Mouse (Mus musculus) MEL (cell line): ENCODE results near the gene Aunip. TPM values are rescaled to one million over a fixed set of nuclear protein-coding genes. Genes with fewer than 3 reads are reported as not detected.

Experiments used
- DNase-seq: peaks from one replicate; pipeline ENCODE4 v3.0.0; 2011; ENCODE audit warnings: low read depth, low spot score
- H3K27ac ChIP-seq: 2 replicates; pipeline ENCODE4 v1.5.1; 2012; ENCODE audit warnings: low read depth, mild to moderate bottlenecking, control low read depth, low read length, moderate library complexity; ENCODE audit not compliant: control insufficient read depth
- H3K27me3 ChIP-seq, 2 experiments: fragments of 150-350 bp in 1 of 2; sonication (generic) in 1 of 2; 2 replicates each; pipeline ENCODE4 v1.6.1; 2012; ENCODE audit warnings: low read length in 2 of 2, mild to moderate bottlenecking in 2 of 2, improper control_type of control experiment in 1 of 2, moderate library complexity in 1 of 2; ENCODE audit not compliant: insufficient read depth in 2 of 2, control insufficient read depth in 1 of 2
- H3K36me3 ChIP-seq, 2 experiments: 2 replicates each; pipeline ENCODE4 v1.6.1; 2012 to 2014; ENCODE audit warnings: low read length in 2 of 2, improper control_type of control experiment in 1 of 2, inconsistent platforms in 1 of 2, mild to moderate bottlenecking in 1 of 2; ENCODE audit not compliant: insufficient read depth in 2 of 2, control insufficient read depth in 1 of 2
- H3K4me1 ChIP-seq, 2 experiments: fragments of 150-350 bp in 1 of 2; sonication (generic) in 1 of 2; 2 replicates each; pipeline ENCODE4 v1.6.1; 2012; ENCODE audit warnings: low read length in 2 of 2, improper control_type of control experiment in 1 of 2, mild to moderate bottlenecking in 1 of 2; ENCODE audit not compliant: insufficient read depth in 2 of 2, control insufficient read depth in 1 of 2
- H3K4me3 ChIP-seq, 2 experiments: fragments of 150-350 bp in 1 of 2; sonication (generic) in 1 of 2; 2 replicates each; pipeline ENCODE4 v1.5.1; 2012; ENCODE audit warnings: low read depth in 2 of 2, low read length in 2 of 2, mild to moderate bottlenecking in 2 of 2, moderate library complexity in 2 of 2, control low read depth in 1 of 2, improper control_type of control experiment in 1 of 2; ENCODE audit not compliant: control insufficient read depth in 1 of 2, insufficient read depth in 1 of 2
- H3K79me2 ChIP-seq: 2 replicates; pipeline ENCODE4 v1.6.1; 2012; ENCODE audit warnings: mild to moderate bottlenecking, low read length, moderate library complexity; ENCODE audit not compliant: control insufficient read depth, poor library complexity, insufficient read depth
- H3K9ac ChIP-seq: 2 replicates; pipeline ENCODE4 v1.6.1; 2012; ENCODE audit warnings: low read depth, mild to moderate bottlenecking, control low read depth, low read length, moderate library complexity; ENCODE audit not compliant: control insufficient read depth, poor library complexity, severe bottlenecking
- H3K9me3 ChIP-seq: fragments of 150-350 bp; sonication (generic); replicated peaks from 2 replicates; pipeline ENCODE4 v1.6.1; 2012; ENCODE audit warnings: mild to moderate bottlenecking, low read length, improper control_type of control experiment, moderate library complexity; ENCODE audit not compliant: insufficient read depth
- BHLHE40 ChIP-seq: IDR thresholded peaks from 2 replicates; pipeline ENCODE4 v1.6.1; 2012; ENCODE audit warnings: low read depth, mild to moderate bottlenecking, inconsistent platforms, low read length, improper control_type of control experiment, borderline replicate concordance
- CHD1 ChIP-seq: IDR thresholded peaks from 2 replicates; pipeline ENCODE4 v1.6.1; 2012; ENCODE audit warnings: low read depth, mild to moderate bottlenecking, inconsistent platforms, low read length, improper control_type of control experiment
- CTCF ChIP-seq, 3 experiments: IDR thresholded peaks in 2 of 3; conservative IDR thresholded peaks in 1 of 3; 2 replicates each; pipeline ENCODE4 v1.5.1; 2011 to 2012; ENCODE audit warnings: low read length in 3 of 3, low read depth in 2 of 3, mild to moderate bottlenecking in 2 of 3, improper control_type of control experiment in 1 of 3, inconsistent platforms in 1 of 3, mixed read lengths in 1 of 3, moderate library complexity in 1 of 3; ENCODE audit not compliant: control insufficient read depth in 1 of 3, insufficient read depth in 1 of 3, poor library complexity in 1 of 3, severe bottlenecking in 1 of 3
- E2F4 ChIP-seq: IDR thresholded peaks from 2 replicates; pipeline ENCODE4 v1.6.1; 2011; ENCODE audit warnings: low read depth, low read length, improper control_type of control experiment, borderline replicate concordance
- EP300 ChIP-seq, 2 experiments: IDR thresholded peaks; 2 replicates each; pipeline ENCODE4 v1.6.1; 2011; ENCODE audit warnings: improper control_type of control experiment in 2 of 2, low read length in 2 of 2, low read depth in 1 of 2, mild to moderate bottlenecking in 1 of 2
- ETS1 ChIP-seq: IDR thresholded peaks from 2 replicates; pipeline ENCODE4 v1.6.1; 2012; ENCODE audit warnings: low read depth, mild to moderate bottlenecking, inconsistent platforms, low read length, improper control_type of control experiment, moderate library complexity
- GABPA ChIP-seq: IDR thresholded peaks from 2 replicates; pipeline ENCODE4 v1.6.1; 2012; ENCODE audit warnings: low read depth, mild to moderate bottlenecking, inconsistent platforms, low read length, improper control_type of control experiment, moderate library complexity
- GATA1 ChIP-seq: IDR thresholded peaks from 2 replicates; pipeline ENCODE4 v1.6.1; 2011; ENCODE audit warnings: low read depth, low read length, improper control_type of control experiment
- MAFK ChIP-seq: IDR thresholded peaks from 2 replicates; pipeline ENCODE4 v1.6.1; 2011; ENCODE audit warnings: low read depth, mild to moderate bottlenecking, low read length, improper control_type of control experiment, borderline replicate concordance
- MAX ChIP-seq: IDR thresholded peaks from 2 replicates; pipeline ENCODE4 v1.6.1; 2011; ENCODE audit warnings: low read length, improper control_type of control experiment
- MEF2A ChIP-seq: IDR thresholded peaks from 2 replicates; pipeline ENCODE4 v1.6.1; 2014; ENCODE audit warnings: low read depth, mild to moderate bottlenecking, inconsistent platforms, low read length, improper control_type of control experiment; ENCODE audit not compliant: poor library complexity, insufficient replicate concordance, severe bottlenecking; ENCODE audit errors: extremely low read depth
- MYB ChIP-seq: IDR thresholded peaks from 2 replicates; pipeline ENCODE4 v1.6.1; 2011; ENCODE audit warnings: mild to moderate bottlenecking, low read depth, low read length, improper control_type of control experiment
- MYC ChIP-seq: IDR thresholded peaks from 2 replicates; pipeline ENCODE4 v1.6.1; 2011; ENCODE audit warnings: low read depth, mild to moderate bottlenecking, low read length, improper control_type of control experiment, moderate library complexity
- NELFE ChIP-seq: IDR thresholded peaks from 2 replicates; pipeline ENCODE4 v1.6.1; 2011; ENCODE audit warnings: low read depth, low read length, improper control_type of control experiment
- NRF1 ChIP-seq: IDR thresholded peaks from 2 replicates; pipeline ENCODE4 v1.6.1; 2014; ENCODE audit warnings: low read depth, mild to moderate bottlenecking, inconsistent platforms, low read length, improper control_type of control experiment, moderate library complexity; ENCODE audit not compliant: poor library complexity, insufficient read depth, severe bottlenecking
- POLR2AphosphoS2 ChIP-seq: IDR thresholded peaks from 2 replicates; pipeline ENCODE4 v1.6.1; 2011; ENCODE audit warnings: low read length, improper control_type of control experiment
- POLR2AphosphoS5 ChIP-seq: IDR thresholded peaks from 2 replicates; pipeline ENCODE4 v1.6.1; 2012; ENCODE audit warnings: low read depth, borderline replicate concordance, mild to moderate bottlenecking, inconsistent platforms, low read length, moderate library complexity, mixed read lengths
- RCOR1 ChIP-seq: IDR thresholded peaks from 2 replicates; pipeline ENCODE4 v1.6.1; 2012; ENCODE audit warnings: low read depth, mild to moderate bottlenecking, inconsistent platforms, low read length, improper control_type of control experiment
- SMC3 ChIP-seq: IDR thresholded peaks from 2 replicates; pipeline ENCODE4 v1.6.1; 2011; ENCODE audit warnings: low read depth, low read length, improper control_type of control experiment
- TAL1 ChIP-seq: IDR thresholded peaks from 2 replicates; pipeline ENCODE4 v1.6.1; 2012; ENCODE audit warnings: mild to moderate bottlenecking, inconsistent platforms, low read length, moderate library complexity, mixed read lengths
- TBP ChIP-seq: IDR thresholded peaks from 2 replicates; pipeline ENCODE4 v1.8.0; 2011; ENCODE audit warnings: low read depth, low read length, improper control_type of control experiment
- UBTF ChIP-seq: IDR thresholded peaks from 2 replicates; pipeline ENCODE4 v1.6.1; 2012; ENCODE audit warnings: low read depth, mild to moderate bottlenecking, inconsistent platforms, low read length, improper control_type of control experiment, moderate library complexity, borderline replicate concordance; ENCODE audit not compliant: insufficient read depth
- USF1 ChIP-seq: IDR thresholded peaks from 2 replicates; pipeline ENCODE4 v1.6.1; 2014; ENCODE audit warnings: low read depth, mild to moderate bottlenecking, inconsistent platforms, low read length, improper control_type of control experiment, moderate library complexity
- USF2 ChIP-seq, 2 experiments: IDR thresholded peaks; 2 replicates each; pipeline ENCODE4 v1.6.1; 2011 to 2012; ENCODE audit warnings: improper control_type of control experiment in 2 of 2, low read length in 2 of 2, borderline replicate concordance in 1 of 2, inconsistent platforms in 1 of 2, low read depth in 1 of 2, mild to moderate bottlenecking in 1 of 2; ENCODE audit not compliant: insufficient read depth in 1 of 2
- ZMIZ1 ChIP-seq: IDR thresholded peaks from 2 replicates; pipeline ENCODE4 v1.6.1; 2012; ENCODE audit warnings: low read depth, mild to moderate bottlenecking, inconsistent platforms, low read length, improper control_type of control experiment, moderate library complexity
- ZNF384 ChIP-seq: IDR thresholded peaks from 2 replicates; pipeline ENCODE4 v1.6.1; 2012; ENCODE audit warnings: low read depth, mild to moderate bottlenecking, inconsistent platforms, low read length, improper control_type of control experiment
- polyA plus RNA-seq, 2 experiments: library from polyadenylated mRNA; stranded (reverse) in 1 of 2; unstranded in 1 of 2; fragments of >175 nt in 1 of 2; fragments of >200 nt in 1 of 2; gene quantifications; 2 replicates each; pipeline versions ENCODE4 v1.2.1 to v1.2.4; 2012; ENCODE audit warnings: low replicate concordance in 2 of 2, low read depth in 1 of 2; ENCODE audit not compliant: insufficient read length in 2 of 2, insufficient read depth in 1 of 2, missing spikeins in 1 of 2
- total RNA-seq: library from RNA; depleted of rRNA; stranded (reverse); fragments of 300-350 nt; gene quantifications from 2 replicates; pipeline ENCODE4 v1.2.3, GENCODE M21; 2012

Aunip gene
- total and polyA plus RNA-seq, 3 experiments = 14.9 to 20.6 TPM; not detected in 1

DNA sequence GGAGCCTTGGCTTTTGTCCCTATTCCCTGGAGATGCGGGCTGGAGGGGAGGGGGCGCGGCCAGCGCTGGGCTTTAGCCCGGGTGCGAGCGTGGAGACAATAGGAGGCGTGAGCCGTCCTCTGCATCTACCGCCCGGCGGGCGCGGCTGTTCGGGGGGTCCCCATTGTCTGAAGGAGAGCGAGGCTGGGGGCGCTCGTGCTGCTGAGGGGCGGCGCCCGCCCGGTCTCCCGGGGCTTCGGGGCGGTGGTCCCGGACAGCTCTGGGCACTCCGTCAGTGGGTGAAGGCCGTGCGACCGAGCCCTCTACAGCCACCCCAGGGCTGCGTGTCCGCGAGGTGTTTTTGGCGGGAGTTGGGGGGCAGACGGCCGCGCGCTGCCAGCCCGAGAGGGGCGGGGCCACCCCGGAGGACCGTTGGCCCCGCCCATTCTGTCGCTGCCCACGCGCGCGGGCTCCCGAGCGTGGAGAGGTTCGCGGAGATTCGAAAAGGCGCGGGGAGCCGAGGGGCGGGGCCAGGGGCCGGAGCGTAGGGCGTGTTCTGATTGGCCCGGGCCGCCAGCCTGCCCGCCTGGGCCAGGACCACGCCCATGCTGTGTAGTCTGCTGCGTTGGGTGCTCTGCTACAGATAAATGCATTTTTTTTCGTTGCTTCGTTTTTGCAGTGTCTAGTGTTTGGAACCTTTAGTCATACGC lies 42.1 kb upstream of the Aunip start:
- Histone ChIP-seq H3K27ac (peak overlapping the region; percentile 78), H3K9ac (peak overlapping the region; percentile 89), H3K79me2 (peaks cover 8% of the 10 kb centered on the region), H3K9me3 (no peaks in the 10 kb centered on the region), H3K4me1 (peaks cover 0 to 8% of the 10 kb centered on the region in 2 experiments; a peak in 1 of 4 replicates)
- peak; percentile 95 for DNase-seq
- no peak for TF ChIP-seq ZMIZ1
- peak; percentile 87 for TF ChIP-seq ZNF384
- TF ChIP-seq NELFE = no peak
- no peak for TF ChIP-seq RCOR1
- TF ChIP-seq MEF2A = no peak
- TF ChIP-seq USF2 (IDR thresholded peaks at IDR 0.05; ENCODE audit: borderline replicate concordance in 1 of 2, insufficient read depth in 1 of 2, low read depth in 1 of 2, low read length in 2 of 2) = no peak
- TF ChIP-seq MYC = 0 out of 2 replicates have a peak, but pooled peaks have one; percentile 7
- TF ChIP-seq GATA1 = no peak
- TF ChIP-seq TBP = no peak
- no peak for TF ChIP-seq CTCF (IDR thresholded peaks at IDR 0.05 in 2 of 3, conservative IDR thresholded peaks at IDR 0.05 in 1 of 3; ENCODE audit: control insufficient read depth in 1 of 3, insufficient read depth in 1 of 3, low read depth in 2 of 3, low read length in 3 of 3, poor library complexity in 1 of 3, severe bottlenecking in 1 of 3)
- TF ChIP-seq ETS1 = 0 out of 2 replicates have a peak, but pooled peaks have one; percentile 24
- no peak for TF ChIP-seq CHD1
- no peak for TF ChIP-seq SMC3
- no peak for TF ChIP-seq E2F4
- no peak for TF ChIP-seq MAFK
- no peak for TF ChIP-seq TAL1
- TF ChIP-seq POLR2AphosphoS2 = no peak
- 0 out of 2 replicates have a peak, but pooled peaks have one; percentile 24 for TF ChIP-seq MYB
- TF ChIP-seq EP300 (IDR thresholded peaks at IDR 0.05; ENCODE audit: low read depth in 1 of 2, low read length in 2 of 2) = peak in 1 of 2 experiments; percentile 44; a peak in 1 of 4 replicates
- TF ChIP-seq NRF1 = 0 out of 2 replicates have a peak, but pooled peaks have one; percentile 26
- no peak for TF ChIP-seq POLR2AphosphoS5
- TF ChIP-seq GABPA = no peak
- TF ChIP-seq BHLHE40 = 0 out of 2 replicates have a peak, but pooled peaks have one; percentile 15
- no peak for TF ChIP-seq UBTF
- peak; percentile 43 for TF ChIP-seq USF1
- TF ChIP-seq MAX = peak; percentile 9; the same call in 1 of the 2 replicates
- TF ChIP-seq, all 39 proteins: peak for 9
- no peaks in the 10 kb centered on the region for H3K27me3 ChIP-seq
- H3K4me3 ChIP-seq = peak overlapping the region; percentile 74 to 85
- H3K36me3 ChIP-seq = peaks cover 5 to 13% of the 10 kb centered on the region in 2 experiments; a peak in 3 of 4 replicates
